Mouse (Mus musculus) CH12.LX (cell line): ENCODE data around the gene Mrpl44. TPM values are rescaled to one million over a fixed set of nuclear protein-coding genes. Genes with fewer than 3 reads are reported as not detected.

ENCODE experiments used
- DNase-seq: peaks from one replicate; pipeline ENCODE4 v3.0.0-alpha.2; 2013; ENCODE audit errors: extremely low read depth
- H3K27ac ChIP-seq: 2 replicates; pipeline ENCODE4 v1.5.1; 2012; ENCODE audit warnings: low read depth, mild to moderate bottlenecking, control low read depth, moderate library complexity; ENCODE audit not compliant: insufficient read depth
- H3K27me3 ChIP-seq: replicated peaks from 2 replicates; pipeline ENCODE3; 2012; ENCODE audit warnings: inconsistent platforms
- H3K36me3 ChIP-seq, 2 experiments: replicated peaks in 1 of 2; 2 replicates each; pipeline versions ENCODE3 to v1.6.1; 2012; ENCODE audit warnings: inconsistent platforms in 1 of 2, low read length in 1 of 2, mild to moderate bottlenecking in 1 of 2, mixed read lengths in 1 of 2, moderate library complexity in 1 of 2; ENCODE audit not compliant: control insufficient read depth in 1 of 2, insufficient read depth in 1 of 2
- H3K4me1 ChIP-seq, 2 experiments: 2 replicates each; pipeline ENCODE4 v1.6.1; 2012; ENCODE audit warnings: inconsistent platforms in 1 of 2, moderate library complexity in 1 of 2; ENCODE audit not compliant: insufficient read depth in 2 of 2, control insufficient read depth in 1 of 2
- H3K4me2 ChIP-seq: 2 replicates; pipeline ENCODE4 v1.6.1; 2012; ENCODE audit warnings: low read depth, mild to moderate bottlenecking, control low read depth; ENCODE audit not compliant: poor library complexity, insufficient read depth, severe bottlenecking
- H3K4me3 ChIP-seq, 3 experiments: fragments of 150-350 bp in 1 of 3; sonication (generic) in 1 of 3; replicated peaks in 1 of 3; 2 replicates each; pipeline versions ENCODE3 to v1.5.1; 2011 to 2012; ENCODE audit warnings: low read depth in 2 of 3, low read length in 2 of 3, mild to moderate bottlenecking in 2 of 3, moderate library complexity in 2 of 3, control low read depth in 1 of 3, improper control_type of control experiment in 1 of 3, inconsistent platforms in 1 of 3, mixed read lengths in 1 of 3; ENCODE audit not compliant: poor library complexity in 1 of 3
- H3K79me2 ChIP-seq: replicated peaks from 2 replicates; pipeline ENCODE4 v1.6.1; 2012; ENCODE audit warnings: mild to moderate bottlenecking, moderate library complexity; ENCODE audit not compliant: control insufficient read depth, poor library complexity, insufficient read depth, severe bottlenecking; ENCODE audit errors: extremely low read depth
- H3K9ac ChIP-seq: 2 replicates; pipeline ENCODE4 v1.6.1; 2012; ENCODE audit warnings: low read depth, mild to moderate bottlenecking, control low read depth, moderate library complexity; ENCODE audit not compliant: insufficient read depth
- H3K9me3 ChIP-seq: replicated peaks from 2 replicates; pipeline ENCODE3; 2012; ENCODE audit warnings: low read length, inconsistent platforms, mixed read lengths
- BHLHE40 ChIP-seq: IDR thresholded peaks from 2 replicates; pipeline ENCODE4 v1.6.1; 2011; ENCODE audit warnings: mild to moderate bottlenecking, low read depth, low read length, improper control_type of control experiment
- CHD2 ChIP-seq: IDR thresholded peaks from 2 replicates; pipeline ENCODE4 v1.6.1; 2011; ENCODE audit warnings: low read length, improper control_type of control experiment
- ELF1 ChIP-seq: IDR thresholded peaks from 2 replicates; pipeline ENCODE4 v1.6.1; 2014; ENCODE audit warnings: low read depth, mild to moderate bottlenecking, inconsistent platforms, low read length, improper control_type of control experiment
- EP300 ChIP-seq: IDR thresholded peaks from 2 replicates; pipeline ENCODE4 v1.6.1; 2011; ENCODE audit warnings: low read length, improper control_type of control experiment
- ETS1 ChIP-seq: conservative IDR thresholded peaks from 2 replicates; pipeline ENCODE4 v1.6.1; 2012; ENCODE audit warnings: low read depth, mild to moderate bottlenecking, inconsistent platforms, low read length, improper control_type of control experiment, moderate library complexity
- HCFC1 ChIP-seq: IDR thresholded peaks from 2 replicates; pipeline ENCODE4 v1.6.1; 2012; ENCODE audit warnings: low read depth, mild to moderate bottlenecking, inconsistent platforms, low read length, improper control_type of control experiment
- IRF4 ChIP-seq: IDR thresholded peaks from 2 replicates; pipeline ENCODE4 v1.6.1; 2014; ENCODE audit warnings: low read depth, mild to moderate bottlenecking, inconsistent platforms, low read length, improper control_type of control experiment
- JUN ChIP-seq: IDR thresholded peaks from 2 replicates; pipeline ENCODE4 v1.6.1; 2011; ENCODE audit warnings: low read depth, mild to moderate bottlenecking, low read length, improper control_type of control experiment, moderate library complexity; ENCODE audit not compliant: insufficient read depth
- MAX ChIP-seq: IDR thresholded peaks from 2 replicates; pipeline ENCODE4 v1.6.1; 2011; ENCODE audit warnings: low read length, improper control_type of control experiment
- MAZ ChIP-seq: IDR thresholded peaks from 2 replicates; pipeline ENCODE4 v1.6.1; 2012; ENCODE audit warnings: low read depth, mild to moderate bottlenecking, inconsistent platforms, low read length, improper control_type of control experiment, moderate library complexity
- MYC ChIP-seq: IDR thresholded peaks from 2 replicates; pipeline ENCODE4 v1.6.1; 2011; ENCODE audit warnings: low read depth, mild to moderate bottlenecking, improper control_type of control experiment, low read length
- NRF1 ChIP-seq: IDR thresholded peaks from 2 replicates; pipeline ENCODE4 v1.6.1; 2014; ENCODE audit warnings: low read depth, mild to moderate bottlenecking, inconsistent platforms, low read length, improper control_type of control experiment, moderate library complexity
- PAX5 ChIP-seq: IDR thresholded peaks from 2 replicates; pipeline ENCODE4 v1.6.1; 2012; ENCODE audit warnings: low read length, inconsistent platforms, mixed read lengths
- POLR2A ChIP-seq: IDR thresholded peaks from 2 replicates; pipeline ENCODE4 v1.6.1; 2011; ENCODE audit warnings: low read depth, mild to moderate bottlenecking, improper control_type of control experiment, low read length
- POLR2AphosphoS2 ChIP-seq: IDR thresholded peaks from 2 replicates; pipeline ENCODE4 v1.6.1; 2011; ENCODE audit warnings: low read depth, low read length, improper control_type of control experiment
- RAD21 ChIP-seq: IDR thresholded peaks from 2 replicates; pipeline ENCODE4 v1.6.1; 2011; ENCODE audit warnings: low read depth, mild to moderate bottlenecking, low read length, improper control_type of control experiment, moderate library complexity
- RCOR1 ChIP-seq: conservative IDR thresholded peaks from 2 replicates; pipeline ENCODE4 v1.6.1; 2012; ENCODE audit warnings: low read depth, mild to moderate bottlenecking, inconsistent platforms, low read length, improper control_type of control experiment
- TCF12 ChIP-seq: IDR thresholded peaks from 2 replicates; pipeline ENCODE4 v1.6.1; 2014; ENCODE audit warnings: low read depth, mild to moderate bottlenecking, inconsistent platforms, low read length, improper control_type of control experiment
- USF2 ChIP-seq: conservative IDR thresholded peaks from 2 replicates; pipeline ENCODE4 v1.6.1; 2011; ENCODE audit warnings: low read depth, low read length, improper control_type of control experiment
- ZKSCAN1 ChIP-seq: IDR thresholded peaks from 2 replicates; pipeline ENCODE4 v1.6.1; 2012; ENCODE audit warnings: low read depth, inconsistent platforms, low read length, improper control_type of control experiment, borderline replicate concordance
- dilution Hi-C: fragments of 300-500 bp; cut with MboI; formaldehyde crosslinking; loops from 2 replicates; pipeline ENCODE4 v1.14.3; 2020; ENCODE audit warnings: low sequenced_read_pairs; ENCODE audit not compliant: extremely low pct_unique_long_range_greater_than_20kb, extremely low pct_ligation_motif_present
- in situ Hi-C: fragments of 300-500 bp; cut with MboI; formaldehyde crosslinking; loops from 3 replicates; pipeline ENCODE4 v1.14.3; 2019; ENCODE audit warnings: low sequenced_read_pairs, low pct_ligation_motif_present, low pct_unique_long_range_greater_than_20kb, mixed read lengths
- polyA plus RNA-seq: library from polyadenylated mRNA; unstranded; fragments of >175 nt; gene quantifications from 2 replicates; pipeline ENCODE4 v1.2.1, GENCODE M21; 2012; ENCODE audit warnings: low read depth; ENCODE audit not compliant: insufficient read length
- total RNA-seq, 2 experiments: library from RNA; depleted of rRNA; stranded (reverse); fragments of 300-350 nt in 1 of 2; fragments of >200 nt in 1 of 2; gene quantifications; 2 replicates each; pipeline ENCODE4 v1.2.3; 2012 to 2014

Gene Mrpl44
- total and polyA plus RNA-seq, 3 experiments, result 63.7 to 129 (median 84.3) TPM

DNA sequence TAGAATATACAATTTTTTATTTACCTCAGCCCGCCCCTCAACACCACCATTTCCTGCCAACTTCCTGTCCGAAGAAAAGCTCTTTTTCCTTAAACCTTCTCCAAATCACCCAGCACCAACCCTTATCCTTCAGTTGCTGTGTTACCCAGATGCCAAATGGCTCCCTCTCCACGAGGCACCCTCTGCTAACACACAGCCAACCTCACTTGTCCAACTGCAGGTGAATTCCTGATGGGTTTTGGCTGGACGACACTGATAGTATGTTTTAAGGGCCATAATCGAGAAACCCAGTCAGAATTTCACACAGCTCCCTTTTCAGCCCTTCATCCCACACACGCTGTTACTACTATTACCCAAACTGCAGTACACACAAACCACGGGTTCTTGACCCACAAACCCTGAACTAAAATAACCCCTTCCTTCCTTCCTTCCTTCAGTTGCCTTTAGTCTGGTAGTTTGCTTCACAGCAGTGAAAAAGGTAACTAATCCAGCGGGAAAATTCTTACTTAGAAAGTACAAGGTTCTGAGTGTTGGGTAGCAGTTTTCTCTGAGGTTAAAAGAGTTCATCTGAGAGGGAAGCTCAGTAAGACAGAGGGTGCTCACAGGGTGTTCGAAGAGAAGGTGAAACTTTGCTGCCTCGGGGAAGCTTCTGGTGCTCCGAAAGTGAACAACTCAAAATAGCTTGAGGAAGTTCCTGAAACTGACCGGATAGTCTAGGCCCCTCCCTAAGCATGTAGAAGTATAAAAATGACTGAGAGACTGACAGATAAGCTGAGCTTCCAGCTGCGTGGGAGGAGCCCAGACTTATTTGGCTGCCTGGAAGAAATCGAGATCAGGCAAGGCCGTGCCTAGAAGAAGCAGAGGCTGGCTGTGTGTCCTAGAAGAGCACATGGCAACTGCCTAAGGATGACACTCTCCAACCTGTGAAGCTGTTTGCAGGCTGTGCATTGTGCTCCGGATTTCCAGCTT lies 13.3 kb upstream of the Mrpl44 start (continued):
- no peak for TF ChIP-seq BHLHE40
- TF ChIP-seq ELF1, result no peak
- TF ChIP-seq IRF4, result peak; percentile 58; the same call in 1 of the 2 replicates
- TF ChIP-seq ETS1, result no peak; the same call in 1 of the 2 replicates
- TF ChIP-seq EP300, result no peak
- no peak for TF ChIP-seq NRF1
- no peak for TF ChIP-seq HCFC1
- no peak; the same call in 1 of the 2 replicates for TF ChIP-seq CHD2

DNA sequence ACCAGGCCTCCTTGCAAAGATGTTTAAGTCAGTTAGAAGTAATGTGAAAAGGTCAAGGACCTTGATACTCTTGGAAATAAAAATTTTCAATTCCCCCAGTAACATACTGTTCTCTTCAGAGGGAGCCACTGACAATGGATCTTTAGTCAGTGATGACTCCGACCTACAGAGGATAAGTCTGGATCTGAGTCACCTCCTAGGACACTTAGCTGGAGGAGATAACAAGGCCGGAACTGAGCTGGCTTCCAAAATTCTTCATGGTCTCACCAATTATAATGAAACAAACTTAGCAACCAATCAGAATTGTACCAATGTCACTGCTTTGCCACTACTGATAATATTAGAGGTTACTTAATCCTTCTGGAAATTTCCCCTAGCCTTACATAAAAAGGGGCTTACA lies 11.8 kb upstream of the Mrpl44 start:
- TF ChIP-seq PAX5 (no peak), ZKSCAN1 (no peak), POLR2AphosphoS2 (no peak), MYC (no peak), RCOR1 (no peak), CHD2 (no peak), USF2 (no peak)

GRCm38 (mm10) chr1:79764483-79764882 lies 11.3 kb upstream of the Mrpl44 start:
- no peak overlapping the region for H3K27ac ChIP-seq
- peaks cover 12 to 63% of the 10 kb centered on the region in 2 experiments for H3K4me1 ChIP-seq
- no peak overlapping the region for H3K4me2 ChIP-seq
- peaks cover 17% of the 10 kb centered on the region for H3K79me2 ChIP-seq
- no peak for TF ChIP-seq NRF1
- no peak for TF ChIP-seq MAZ
- no peak for TF ChIP-seq MYC
- no peak for TF ChIP-seq TCF12
- no peak for TF ChIP-seq POLR2A
- TF ChIP-seq RAD21, result no peak
- TF ChIP-seq EP300, result no peak
- no peak for TF ChIP-seq BHLHE40
- TF ChIP-seq MAX, result no peak
- TF ChIP-seq JUN, result no peak
- TF ChIP-seq, all 38 proteins: peak for 0
- Histone ChIP-seq H3K4me3 (no peak overlapping the region), H3K9ac (no peak overlapping the region), H3K36me3 (no peaks in the 10 kb centered on the region), H3K27me3 (no peaks in the 10 kb centered on the region), H3K9me3 (no peaks in the 10 kb centered on the region)
- in situ Hi-C loops (loop anchor here (25.0 kb wide), 1 partner anchor 723 kb away; no protein-coding TSS in a partner anchor), dilution Hi-C loops (no loop called here)
- DNase-seq, result no peak

More for the DNA sequence above, 11.8 kb upstream of the Mrpl44 start:
- no peak overlapping the region for H3K4me3 ChIP-seq
- H3K36me3 ChIP-seq, result peaks cover 0 to 2% of the 10 kb centered on the region in 2 experiments
- H3K4me2 ChIP-seq, result no peak overlapping the region
- H3K27me3 ChIP-seq, result no peaks in the 10 kb centered on the region
- H3K27ac ChIP-seq, result no peak overlapping the region
- no peak for DNase-seq
- in situ Hi-C loops, result loop anchor here (25.0 kb wide), 1 partner anchor 723 kb away; no protein-coding TSS in a partner anchor
- H3K9ac ChIP-seq, result no peak overlapping the region
- peaks cover 21% of the 10 kb centered on the region for H3K79me2 ChIP-seq
- no peaks in the 10 kb centered on the region for H3K9me3 ChIP-seq
- peaks cover 12 to 64% of the 10 kb centered on the region in 2 experiments for H3K4me1 ChIP-seq
- dilution Hi-C loops, result no loop called here
